Mouse (Mus musculus) common myeloid progenitor, adult 5-6 weeks (primary cell): Measurements from ENCODE around the gene Ppp6r1. TPM values are rescaled to one million over a fixed set of nuclear protein-coding genes. Genes with fewer than 3 reads are reported as not detected.

ENCODE experiments used
- ATAC-seq: replicated peaks from 2 replicates; pipeline ENCODE4 v1.8.0; 2016; ENCODE audit warnings: low read depth, mild to moderate bottlenecking, moderate TSS enrichment, inconsistent platforms; ENCODE audit not compliant: poor library complexity, severe bottlenecking
- total RNA-seq: library from RNA; stranded (forward); fragments of 200-1000, 187-1606 nt; gene quantifications from 2 replicates; pipeline ENCODE4 v1.2.3, GENCODE M21; 2017

Ppp6r1 gene
- 142 and 149 TPM in 2 replicates for total RNA-seq

DNA sequence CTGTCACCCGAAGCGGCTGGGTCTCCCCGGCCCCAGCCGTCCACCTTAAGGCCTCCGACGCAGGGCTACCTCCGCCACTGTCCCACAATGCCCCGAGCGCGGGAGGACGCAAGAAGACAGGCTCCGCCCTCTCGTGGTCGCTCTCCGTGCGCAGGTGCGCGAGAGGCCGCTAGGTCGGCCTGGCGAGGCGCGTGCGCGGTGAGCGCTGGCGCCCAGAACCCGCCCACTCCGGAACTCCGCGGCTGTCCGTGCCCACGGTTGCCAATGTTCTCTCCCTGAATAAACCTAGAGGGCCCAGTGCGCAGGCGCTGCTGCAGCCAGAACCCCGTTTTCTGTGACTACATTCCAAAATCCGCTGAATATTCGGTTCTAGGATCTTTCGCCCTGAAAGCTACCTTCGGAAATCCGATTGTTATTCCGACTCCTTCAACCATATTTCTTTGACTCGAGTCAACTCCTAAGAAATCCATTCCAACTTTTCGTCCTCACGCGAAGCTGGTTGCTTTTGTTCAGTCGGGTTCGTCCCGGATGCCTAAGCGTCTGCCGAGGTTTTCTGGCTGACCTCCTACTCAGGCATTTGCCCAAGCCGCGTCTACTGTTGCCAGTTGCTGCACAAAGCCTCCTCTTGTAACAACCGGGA is at the start of gene Ppp6r1:
Ppp6r1 (minus strand) TSS at position 108 of the 640 bp plus-strand sequence.
- peak; percentile 77 for ATAC-seq

DNA sequence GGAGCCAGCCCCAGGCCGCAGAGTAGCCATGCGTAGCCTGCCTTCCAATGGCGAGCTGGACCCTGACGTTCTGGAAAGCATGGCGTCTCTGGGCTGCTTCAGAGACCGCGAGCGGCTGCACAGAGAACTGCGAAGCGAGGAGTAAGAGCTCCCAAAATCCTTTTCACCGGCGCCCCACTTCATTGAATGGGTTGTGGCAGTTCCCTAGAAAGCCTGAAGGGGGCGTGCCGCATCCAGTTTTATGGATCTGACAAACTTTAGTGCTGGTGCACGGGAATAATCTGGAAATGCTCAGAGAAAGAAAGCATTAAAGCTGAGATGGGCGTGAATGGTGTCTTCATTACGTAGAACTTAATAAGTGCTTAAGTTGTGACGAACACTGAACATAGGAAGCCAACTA is 46.3 kb upstream of the Ppp6r1 start:
- peak; percentile 68 for ATAC-seq

DNA sequence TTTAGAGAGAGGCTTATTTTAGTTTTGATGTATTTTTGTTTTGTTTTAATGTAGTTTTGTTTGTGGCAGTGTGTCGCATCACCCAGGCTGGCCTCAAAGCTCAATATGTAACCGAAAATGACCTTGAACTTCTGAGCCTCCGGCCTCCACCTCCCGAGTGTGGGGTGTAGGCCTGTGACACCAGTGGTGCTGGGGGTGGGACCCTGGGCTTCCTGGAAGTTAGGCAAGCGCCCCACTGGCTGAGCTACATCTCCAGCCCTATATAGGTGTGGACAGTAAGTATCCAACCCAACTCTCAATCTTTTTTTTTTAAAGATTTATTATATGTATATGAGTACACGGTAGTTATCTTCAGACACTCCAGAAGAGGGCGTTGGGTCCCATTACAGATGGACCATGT is 44.4 kb upstream of the Ppp6r1 start:
- ATAC-seq = no peak

DNA sequence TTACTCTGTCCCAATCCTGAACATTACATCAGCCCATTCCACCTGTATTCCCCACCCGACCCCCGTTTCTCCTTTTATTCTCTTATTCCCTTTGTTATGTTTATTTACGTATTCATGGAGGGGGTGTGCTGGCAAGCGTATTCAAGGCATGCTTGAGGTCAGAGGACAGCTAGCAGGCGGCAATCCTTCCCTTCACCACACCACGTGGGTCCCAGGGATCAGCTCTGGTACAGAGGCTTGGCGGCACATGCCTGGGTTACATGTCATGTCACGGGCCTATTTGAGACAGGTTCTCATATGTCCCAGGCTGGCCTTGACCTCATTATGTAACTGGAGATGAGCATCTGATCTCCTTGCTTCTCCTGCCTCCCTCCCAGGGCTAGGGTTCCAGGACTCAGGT is 43.5 kb upstream of the Ppp6r1 start:
- no peak for ATAC-seq

DNA sequence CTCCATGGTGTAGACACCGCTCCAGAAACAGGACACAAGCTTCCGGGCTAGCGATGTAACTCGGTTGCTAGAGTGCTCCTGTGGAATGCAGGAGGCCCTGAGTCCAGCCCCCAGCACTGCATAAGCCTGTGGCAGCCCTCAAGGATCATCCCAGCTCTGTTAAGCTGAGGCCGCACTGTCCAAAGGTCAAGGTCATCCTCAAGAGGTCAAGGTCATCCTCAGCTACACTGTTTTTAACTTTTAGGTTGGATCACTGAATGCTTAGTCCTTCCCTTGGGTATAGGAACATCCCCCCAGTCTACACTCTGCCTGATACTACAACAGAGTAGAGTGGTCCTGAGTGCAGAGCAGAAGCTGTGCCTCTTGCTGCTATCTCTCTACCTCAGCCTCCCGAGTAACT is 34.2 kb upstream of the Ppp6r1 start:
- no peak for ATAC-seq

DNA sequence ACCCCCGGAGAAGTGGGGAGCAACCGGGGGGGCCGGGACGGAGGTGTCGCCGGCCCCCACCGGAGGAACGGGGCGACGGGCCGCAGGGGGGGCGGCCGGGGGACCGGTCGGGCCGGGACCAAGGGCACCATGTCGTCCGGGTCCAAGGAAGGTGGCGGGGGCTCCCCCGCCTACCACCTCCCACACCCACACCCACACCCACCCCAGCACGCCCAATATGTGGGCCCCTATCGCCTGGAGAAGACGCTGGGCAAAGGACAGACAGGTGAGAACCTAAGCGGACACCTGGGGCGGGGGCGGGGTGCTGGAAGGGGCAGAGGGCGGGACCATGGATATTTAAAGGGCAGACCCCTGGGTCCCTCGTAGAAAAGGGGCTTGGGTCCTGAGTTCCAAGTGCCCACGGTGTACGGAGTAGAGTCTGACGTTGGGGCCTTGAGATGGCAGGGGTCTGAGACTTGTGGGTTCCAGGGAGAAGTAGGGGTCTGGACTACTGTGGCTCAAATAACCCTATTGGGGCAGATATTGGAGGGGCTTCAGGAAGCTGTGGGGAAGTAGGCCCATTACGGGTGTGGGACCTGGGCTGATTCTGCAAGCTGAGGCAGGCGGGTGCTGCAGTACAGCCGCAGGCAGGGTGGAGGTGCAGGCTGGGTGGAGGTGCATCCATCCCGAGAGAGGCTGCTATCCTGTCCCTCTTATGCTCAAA is 32.3 kb upstream of the Ppp6r1 start:
- no peak for ATAC-seq

DNA sequence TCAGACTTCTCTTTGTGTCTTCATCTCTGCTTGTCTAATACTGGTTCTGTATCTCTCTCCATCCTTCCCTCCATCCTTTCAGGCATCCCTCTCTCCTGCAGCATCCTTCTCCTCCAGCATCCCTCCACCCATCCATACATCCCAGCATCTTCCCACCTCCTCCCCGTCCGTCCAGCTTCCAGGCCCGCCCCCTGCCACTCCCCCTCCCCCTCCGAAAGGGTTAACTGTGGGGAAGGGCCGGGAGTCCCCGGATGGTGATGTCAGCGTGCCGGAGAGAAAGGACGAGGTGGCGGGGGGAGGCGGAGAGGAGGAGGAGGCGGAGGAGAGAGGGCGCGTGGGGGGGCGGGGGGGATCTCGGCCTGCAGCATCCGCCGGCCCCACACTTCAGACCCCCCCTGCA is 31.6 kb upstream of the Ppp6r1 start, which contains the start of gene Brsk1:
Brsk1 (plus strand) TSS at position 218 of the 400 bp plus-strand sequence.
- no peak for ATAC-seq

DNA sequence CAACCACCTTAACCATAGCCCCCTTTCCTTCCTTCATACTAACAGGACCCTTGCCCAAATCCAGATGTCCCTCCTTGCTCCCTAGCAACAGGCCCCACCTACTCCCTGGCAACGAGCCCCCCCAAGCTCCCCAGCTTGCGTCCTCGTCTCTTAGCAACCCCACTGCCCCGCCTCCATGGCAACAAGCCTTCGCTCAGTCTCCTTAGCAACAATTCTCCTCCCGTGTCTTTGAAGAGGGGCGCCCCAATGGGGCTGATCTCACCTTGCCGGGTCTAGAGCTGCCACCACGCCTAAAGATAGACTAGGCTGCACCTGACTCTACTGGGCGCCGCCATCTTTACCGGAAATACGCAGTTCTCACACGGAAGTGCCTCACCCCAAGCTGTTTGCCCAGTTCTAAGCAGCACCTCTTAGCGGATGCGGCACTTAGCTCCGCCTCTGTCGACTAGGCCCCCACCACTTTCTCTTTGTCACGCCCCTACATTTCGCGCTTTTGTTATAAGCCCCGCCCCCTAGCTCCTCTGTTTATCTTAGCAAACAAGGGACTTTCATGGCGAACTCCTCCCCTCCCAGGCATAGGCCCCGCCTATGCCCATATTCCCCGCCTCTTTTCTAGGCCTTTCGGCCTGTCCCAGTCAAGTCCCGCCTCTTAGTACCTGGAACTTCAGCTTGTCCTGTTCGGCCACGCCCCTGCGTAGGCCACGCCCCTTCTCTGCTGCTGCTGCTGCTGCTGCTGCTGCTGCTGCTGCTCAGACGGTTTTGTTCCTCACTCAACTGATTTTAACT is 26.0 kb upstream of the Ppp6r1 start, which contains the start of gene Hspbp1:
Hspbp1 (minus strand) TSS at position 437 of the 786 bp plus-strand sequence.
- peak; percentile 95 for ATAC-seq

DNA sequence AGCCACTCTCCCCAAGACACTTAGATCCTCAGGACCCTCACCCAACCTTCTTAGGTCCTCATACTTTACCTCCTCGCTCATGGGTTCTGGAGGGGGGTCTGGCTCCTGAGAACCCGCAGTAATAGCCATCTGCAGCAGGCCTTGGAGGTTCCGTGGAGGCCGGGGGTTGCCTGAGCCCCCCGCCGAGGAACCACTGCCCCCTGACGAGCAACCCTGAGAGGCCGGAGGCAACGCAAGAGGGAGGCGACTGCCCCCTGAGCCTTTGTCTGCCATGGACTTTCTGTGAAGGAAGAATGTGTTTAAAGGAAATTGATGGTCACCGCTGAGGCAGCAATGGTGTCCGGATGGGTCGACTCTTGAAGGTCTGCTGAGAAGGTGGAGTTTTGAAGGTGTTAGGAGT is 25.4 kb upstream of the Ppp6r1 start:
- ATAC-seq = no peak

DNA sequence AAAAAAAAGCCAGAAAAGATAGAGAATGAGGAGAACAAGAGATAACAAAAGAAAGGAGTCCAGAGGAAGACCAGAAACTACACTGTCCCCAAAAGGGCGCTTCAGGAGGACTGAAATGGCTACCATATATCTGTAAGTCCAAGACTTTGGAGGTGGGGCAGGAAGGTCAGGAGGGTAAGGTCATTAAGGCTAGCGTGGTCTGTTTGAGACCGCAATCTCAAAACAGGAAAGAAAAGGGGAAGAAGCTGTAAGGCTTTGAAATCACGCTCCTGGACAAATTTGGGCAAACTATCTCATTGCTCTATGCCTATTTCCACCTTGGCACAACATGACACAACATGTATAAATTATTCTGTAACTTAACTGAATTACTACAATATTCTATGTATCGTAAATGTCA is 24.5 kb upstream of the Ppp6r1 start:
- no peak for ATAC-seq

DNA sequence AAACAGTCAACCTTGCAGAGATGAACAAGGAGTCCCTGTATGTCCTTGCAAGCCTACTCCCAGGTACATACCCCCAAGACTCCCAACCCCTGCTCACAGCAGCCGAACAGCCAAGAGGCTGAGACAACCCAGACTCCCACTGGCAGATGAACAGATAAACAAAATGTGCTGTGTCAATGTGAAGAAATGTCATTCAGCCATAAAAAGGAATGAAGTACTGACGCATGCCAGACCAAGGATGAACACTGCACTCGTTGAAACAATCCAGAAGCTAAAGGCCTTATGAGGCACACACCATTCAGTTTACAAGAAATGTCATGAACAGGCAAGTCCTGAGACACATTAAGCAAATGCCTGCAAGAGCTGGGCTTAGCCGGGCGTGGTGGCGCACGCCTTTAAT is 16.4 kb upstream of the Ppp6r1 start:
- ATAC-seq = no peak

DNA sequence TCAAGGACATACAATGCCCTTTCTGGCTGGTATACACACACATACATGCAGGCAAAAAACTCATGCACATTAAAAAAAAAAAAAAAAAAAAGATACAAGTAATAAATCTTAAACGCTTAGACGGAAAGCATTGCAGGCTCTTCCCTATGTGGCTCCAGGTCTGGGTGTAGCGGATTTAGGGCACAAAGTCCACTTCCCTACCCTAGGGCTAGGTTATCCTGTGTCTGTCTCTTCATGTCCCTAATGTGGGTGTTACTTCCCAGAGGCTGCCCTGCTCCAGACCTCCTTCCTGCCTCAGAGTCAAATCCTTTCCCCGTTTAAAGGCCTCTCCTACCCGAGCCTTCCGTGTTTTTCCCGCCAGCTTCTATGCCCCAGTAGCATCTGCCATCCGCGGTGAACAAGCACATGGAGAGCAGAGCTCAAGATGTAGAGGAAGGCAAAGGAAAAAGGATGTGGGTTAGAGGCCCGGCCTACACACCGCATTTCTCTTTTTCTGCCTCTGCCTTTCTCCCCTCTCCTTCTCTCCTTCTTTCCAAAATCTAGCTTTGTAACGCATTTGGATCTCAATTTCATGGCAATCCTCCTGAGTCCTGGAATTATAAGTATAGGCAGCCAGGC is 15.4 kb upstream of the Ppp6r1 start:
- peak; percentile 75 for ATAC-seq

DNA sequence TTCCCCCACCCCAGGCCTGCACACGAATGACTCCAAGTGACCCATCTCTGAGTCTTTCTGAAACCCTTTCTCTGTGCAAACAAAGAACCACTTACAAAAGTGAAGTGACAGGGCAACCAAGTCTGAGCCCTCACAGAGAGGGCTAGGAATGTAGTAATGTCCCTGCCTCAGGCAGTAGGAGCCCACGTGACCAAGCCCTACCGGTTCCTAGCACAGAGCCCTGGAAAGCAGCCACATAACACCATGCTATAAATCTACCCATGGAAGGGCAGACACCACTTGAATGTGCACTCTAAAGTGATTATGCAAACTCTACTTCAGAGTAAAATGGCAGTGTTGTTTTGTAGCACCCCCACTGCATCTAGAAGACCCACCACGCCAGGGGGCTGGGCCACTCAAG is 13.1 kb upstream of the Ppp6r1 start:
- ATAC-seq = peak; percentile 26; the same call in 1 of the 2 replicates

DNA sequence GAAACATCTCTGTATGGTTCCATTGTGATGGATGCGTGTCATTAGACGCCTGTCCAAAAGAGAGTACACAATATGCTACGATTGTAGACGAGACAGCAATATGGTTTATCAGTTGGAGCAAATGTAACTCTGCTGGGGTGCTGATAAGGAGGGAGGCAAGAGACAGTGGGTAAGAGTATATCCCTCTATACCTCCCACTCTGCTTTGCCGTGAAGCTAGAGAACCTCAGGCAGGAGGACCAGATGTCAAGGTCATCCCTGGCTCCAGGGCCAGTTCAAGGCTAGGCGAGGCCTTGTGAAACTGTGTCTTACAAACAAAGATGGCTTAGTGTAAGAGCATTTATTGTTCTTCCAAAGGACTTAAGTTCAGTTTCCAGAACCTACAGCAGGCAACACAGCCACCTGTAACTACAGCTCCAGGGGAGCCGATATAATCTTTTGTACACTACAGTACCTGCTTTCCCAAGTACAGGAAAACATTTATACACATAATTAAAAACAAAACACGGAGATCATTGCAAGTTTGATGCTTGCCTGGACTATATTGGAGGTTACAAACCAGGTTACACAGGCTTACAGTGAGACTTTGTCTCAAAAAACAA is 11.9 kb upstream of the Ppp6r1 start:
- peak; percentile 63 for ATAC-seq

DNA sequence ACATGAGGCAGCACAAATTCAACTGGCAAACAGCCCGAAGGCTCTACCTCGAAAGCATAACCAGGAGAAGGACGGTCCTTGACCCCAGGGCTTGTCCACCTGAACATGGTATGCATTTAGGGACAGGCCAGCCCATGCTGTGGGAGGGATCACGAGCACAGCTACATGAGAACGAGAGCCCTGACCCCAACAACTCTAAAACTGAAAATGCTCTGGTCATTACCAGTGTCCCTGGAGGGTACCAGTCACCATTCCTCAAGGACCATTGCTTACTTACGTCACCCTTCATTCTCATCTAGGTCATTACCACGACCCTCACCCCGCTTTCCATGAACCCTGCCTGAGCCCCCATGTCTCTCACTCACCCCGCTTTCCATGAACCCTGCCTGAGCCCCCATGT is 10.3 kb upstream of the Ppp6r1 start:
- no peak for ATAC-seq

DNA sequence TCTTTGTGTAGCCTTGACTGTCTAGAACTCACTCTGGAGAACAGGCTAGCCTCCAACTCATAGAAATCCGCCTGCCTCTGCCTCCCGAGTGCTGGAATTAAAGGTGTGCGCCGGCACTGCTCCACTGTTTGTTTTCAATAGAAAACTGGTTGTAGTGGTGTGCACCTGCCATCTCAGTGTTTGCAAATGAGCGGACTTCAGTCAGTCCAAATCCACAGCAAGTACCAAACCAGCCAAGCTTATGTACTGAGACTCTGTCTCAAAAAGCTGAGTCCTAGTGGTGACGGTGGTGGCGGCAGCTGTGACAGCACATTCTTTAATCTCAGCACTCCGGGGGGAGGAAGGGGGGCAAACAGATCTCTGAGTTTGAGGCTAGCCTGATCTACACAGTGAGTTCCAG is 9.7 kb upstream of the Ppp6r1 start:
- no peak for ATAC-seq

DNA sequence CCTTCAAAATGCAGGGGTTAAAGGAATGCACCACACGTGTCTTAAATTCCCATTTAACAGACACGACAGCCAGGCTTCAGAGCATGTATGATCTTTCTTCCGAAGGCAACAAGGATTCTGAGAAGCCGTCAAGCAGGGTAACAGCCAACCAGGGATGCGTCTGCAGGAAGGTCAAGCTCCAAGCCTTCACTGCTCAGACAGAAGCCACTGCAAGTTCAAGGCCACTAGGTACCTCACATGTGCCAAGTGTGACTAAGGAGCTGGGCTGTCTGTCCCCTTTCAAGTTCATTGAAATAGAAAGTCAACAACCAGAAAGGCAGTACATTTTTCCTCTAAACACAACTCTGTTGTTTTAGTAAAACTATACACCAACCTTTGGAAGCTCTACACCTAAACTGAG is 8.1 kb upstream of the Ppp6r1 start:
- ATAC-seq = no peak

DNA sequence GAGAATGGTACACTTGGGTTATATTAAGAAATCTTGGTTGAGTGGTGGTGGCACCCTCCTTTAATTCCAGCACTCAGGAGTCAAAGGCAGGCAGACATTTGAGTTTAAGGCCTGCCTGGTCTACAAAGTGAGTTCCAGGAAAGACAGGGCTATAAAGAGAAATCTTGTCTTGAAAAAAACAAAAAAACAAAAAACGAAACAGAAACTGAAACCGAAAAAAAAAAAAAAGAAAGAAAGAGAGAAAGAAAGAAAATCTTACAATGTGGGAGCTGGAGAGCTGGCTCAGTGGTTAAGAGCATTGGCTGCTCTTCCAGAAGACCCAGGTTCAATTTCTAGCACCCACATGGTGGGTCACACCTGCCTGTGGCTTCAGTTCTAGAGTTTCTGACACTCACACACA is 4.9 kb upstream of the Ppp6r1 start:
- no peak for ATAC-seq

DNA sequence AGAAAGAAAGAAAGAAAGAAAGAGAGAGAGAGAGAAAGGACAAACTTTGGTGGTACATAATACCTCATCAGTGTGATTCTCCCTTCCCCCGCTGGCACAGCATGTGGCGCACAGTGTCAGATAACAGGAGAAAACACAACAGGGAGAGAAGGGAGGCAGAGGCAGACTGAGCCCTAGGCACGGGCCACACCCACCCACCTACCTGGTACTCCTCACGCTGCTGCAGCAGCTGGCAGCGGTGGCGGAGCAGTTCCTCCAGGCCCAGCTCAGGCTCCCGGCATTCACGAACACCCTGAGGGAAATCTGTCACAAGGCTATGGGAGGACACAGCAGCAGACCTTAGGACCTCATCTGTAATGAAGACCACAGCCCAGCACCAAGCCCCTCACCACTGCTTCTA is 4.4 kb upstream of the Ppp6r1 start:
- no peak for ATAC-seq

DNA sequence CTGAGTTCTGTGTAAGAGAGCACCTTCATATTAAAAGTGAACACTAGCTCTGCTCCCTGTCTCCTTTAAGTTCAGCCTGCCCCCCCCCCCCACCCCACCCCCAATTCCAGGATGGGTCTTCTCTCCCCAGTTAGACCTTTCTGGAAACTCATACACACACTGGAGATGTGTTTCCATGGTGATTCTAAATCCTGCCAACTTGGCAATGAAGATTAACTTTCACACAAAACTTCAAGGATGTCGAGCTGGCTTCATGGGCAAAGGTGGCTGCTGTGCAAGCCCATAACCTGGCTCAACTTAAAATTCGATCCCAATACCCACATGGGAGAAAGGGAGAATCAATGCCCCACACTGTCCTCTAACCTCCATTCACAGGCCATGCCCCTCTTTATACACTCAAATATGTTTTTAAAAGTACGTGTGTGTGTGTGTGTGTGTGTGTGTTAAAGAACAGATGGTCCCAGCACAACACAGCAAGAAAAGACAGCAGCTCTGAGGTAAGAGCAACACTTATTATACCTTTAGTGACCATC is 1.2 kb upstream of the Ppp6r1 start:
- no peak for ATAC-seq
